Mouse (Mus musculus) midbrain, postnatal 0 days (tissue): ENCODE measurements around the gene Slc13a4. TPM values are rescaled to one million over a fixed set of nuclear protein-coding genes. Genes with fewer than 3 reads are reported as not detected.
A peak's percentile ranks its signal among the peaks of the same experiment; 100 is the strongest.

Experiments
- ATAC-seq: fragments of 200-750 bp; cut with Nextera tagmentation; 2 replicates; pipeline ENCODE4 v1.8.0; 2017; ENCODE audit warnings: moderate number of reproducible peaks, mild to moderate bottlenecking, moderate TSS enrichment, moderate library complexity; ENCODE audit not compliant: low FRiP score
- DNase-seq: peaks from one replicate; pipeline ENCODE4 v3.0.0-alpha.2; 2015; ENCODE audit warnings: low spot score
- H3K27ac ChIP-seq: fragments of 300-500 bp; sonication (generic); 2 replicates; pipeline ENCODE4 v1.5.1; 2014; ENCODE audit warnings: low read depth, mild to moderate bottlenecking, low read length, mixed read lengths
- H3K27me3 ChIP-seq: fragments of 300-500 bp; sonication (generic); 2 replicates; pipeline ENCODE4 v1.6.1; 2014; ENCODE audit warnings: low read length, control low read depth, mixed read lengths; ENCODE audit not compliant: insufficient read depth
- H3K36me3 ChIP-seq: fragments of 300-500 bp; sonication (generic); 2 replicates; pipeline ENCODE4 v1.6.1; 2014; ENCODE audit warnings: low read length, control low read depth, mixed read lengths; ENCODE audit not compliant: insufficient read depth
- H3K4me1 ChIP-seq: fragments of 300-500 bp; sonication (generic); 2 replicates; pipeline ENCODE4 v1.6.1; 2014; ENCODE audit warnings: mild to moderate bottlenecking, control low read depth, antibody characterized with exemption, low read length, mixed read lengths; ENCODE audit not compliant: insufficient read depth
- H3K4me2 ChIP-seq: fragments of 300-500 bp; sonication (generic); 2 replicates; pipeline ENCODE4 v1.6.1; 2014; ENCODE audit warnings: low read depth, mild to moderate bottlenecking, low read length, mixed read lengths; ENCODE audit not compliant: poor library complexity, severe bottlenecking
- H3K4me3 ChIP-seq: fragments of 300-500 bp; sonication (generic); 2 replicates; pipeline ENCODE4 v1.5.1; 2014; ENCODE audit warnings: low read depth, mild to moderate bottlenecking, low read length, moderate library complexity
- H3K9ac ChIP-seq: fragments of 300-500 bp; sonication (generic); replicated peaks from 2 replicates; pipeline ENCODE4 v1.6.1; 2014; ENCODE audit warnings: mild to moderate bottlenecking, low read length, moderate library complexity, mixed read lengths; ENCODE audit not compliant: poor library complexity, severe bottlenecking
- H3K9me3 ChIP-seq: fragments of 300-500 bp; sonication (generic); 2 replicates; pipeline ENCODE4 v1.6.1; 2016; ENCODE audit warnings: low read length, control low read depth
- CTCF ChIP-seq: IDR thresholded peaks from 2 replicates; pipeline ENCODE4 v1.5.1; 2016; ENCODE audit warnings: antibody characterized with exemption, mild to moderate bottlenecking
- WGBS: fragments of 180-500 bp; shearing (Covaris S2); extraction: QIAGEN DNeasy Blood & Tissue Kit; methylation state at CpG from one replicate; pipeline ENCODE4 v1.1.7; 2014; 5-methylcytosine and 5-hydroxymethylcytosine counted together
- polyA plus RNA-seq: library from polyadenylated mRNA; unstranded; fragments of >200 nt; fragmentation: Nextera tagmentation; extraction: Ambion mirVana; gene quantifications from 2 replicates; pipeline ENCODE4 v1.2.1, GENCODE M21; 2015
- total RNA-seq: library from RNA; depleted of rRNA; stranded (reverse); fragments of >200 nt; gene quantifications from 2 replicates; pipeline ENCODE4 v1.2.3, GENCODE M21; 2014

The Slc13a4 gene
- total and polyA plus RNA-seq, 2 experiments from 2014 or later: 13.6 to 17.2 TPM

DNA sequence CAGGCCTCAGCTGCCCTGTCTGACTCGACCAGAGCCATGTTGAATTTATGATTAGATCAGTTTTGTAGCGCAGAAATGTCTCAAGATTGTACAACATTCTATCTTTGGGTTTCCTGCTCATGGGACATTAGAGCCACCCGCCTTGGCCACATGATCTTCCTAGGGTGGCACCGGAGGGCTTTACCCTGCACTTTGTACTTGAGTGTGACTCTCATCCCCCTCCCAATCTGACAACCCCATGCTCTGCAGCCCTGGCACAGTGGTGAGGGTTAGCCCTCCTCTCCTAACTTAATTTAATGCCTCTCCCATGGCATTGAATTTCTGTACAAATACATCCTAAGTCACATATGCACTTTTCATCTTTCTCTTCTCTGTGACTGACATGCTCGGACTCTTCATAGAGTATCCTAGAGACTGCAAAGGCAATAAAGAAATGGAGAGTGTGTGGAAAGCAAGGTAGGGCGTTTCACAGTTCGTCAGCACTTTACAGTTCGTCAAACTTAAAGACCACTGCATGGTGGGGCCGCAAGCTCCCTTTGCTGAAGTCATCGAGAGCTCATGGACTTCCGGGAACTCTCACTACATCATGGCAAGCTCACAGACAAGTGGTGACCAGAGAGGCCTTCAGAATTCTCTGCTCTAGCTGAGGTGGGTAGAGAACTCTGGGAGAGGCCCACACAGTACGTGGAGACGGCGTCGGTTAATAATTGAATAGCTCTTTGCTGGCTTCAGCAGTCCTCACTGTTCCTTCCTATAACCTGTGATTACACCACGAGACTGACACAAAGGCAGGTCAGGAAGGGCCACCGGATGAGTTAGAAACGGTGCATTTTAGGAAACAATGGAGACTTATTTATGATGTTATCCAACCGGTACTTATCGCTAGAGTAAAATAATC, 35.8 kb downstream of the Slc13a4 start:
- no peaks in the 10 kb centered on the region for H3K27me3 ChIP-seq
- ATAC-seq (no peak), DNase-seq (no peak)
- no peak for TF ChIP-seq CTCF
- no peaks in the 10 kb centered on the region for H3K9me3 ChIP-seq
- no peak overlapping the region for H3K27ac ChIP-seq
- H3K4me2 ChIP-seq: no peak overlapping the region
- 87% methylated on average over 20 of the region's 20 CpGs for WGBS
- H3K9ac ChIP-seq: no peak overlapping the region
- H3K36me3 ChIP-seq: no peaks in the 10 kb centered on the region
- no peaks in the 10 kb centered on the region for H3K4me1 ChIP-seq
- no peak overlapping the region for H3K4me3 ChIP-seq

DNA sequence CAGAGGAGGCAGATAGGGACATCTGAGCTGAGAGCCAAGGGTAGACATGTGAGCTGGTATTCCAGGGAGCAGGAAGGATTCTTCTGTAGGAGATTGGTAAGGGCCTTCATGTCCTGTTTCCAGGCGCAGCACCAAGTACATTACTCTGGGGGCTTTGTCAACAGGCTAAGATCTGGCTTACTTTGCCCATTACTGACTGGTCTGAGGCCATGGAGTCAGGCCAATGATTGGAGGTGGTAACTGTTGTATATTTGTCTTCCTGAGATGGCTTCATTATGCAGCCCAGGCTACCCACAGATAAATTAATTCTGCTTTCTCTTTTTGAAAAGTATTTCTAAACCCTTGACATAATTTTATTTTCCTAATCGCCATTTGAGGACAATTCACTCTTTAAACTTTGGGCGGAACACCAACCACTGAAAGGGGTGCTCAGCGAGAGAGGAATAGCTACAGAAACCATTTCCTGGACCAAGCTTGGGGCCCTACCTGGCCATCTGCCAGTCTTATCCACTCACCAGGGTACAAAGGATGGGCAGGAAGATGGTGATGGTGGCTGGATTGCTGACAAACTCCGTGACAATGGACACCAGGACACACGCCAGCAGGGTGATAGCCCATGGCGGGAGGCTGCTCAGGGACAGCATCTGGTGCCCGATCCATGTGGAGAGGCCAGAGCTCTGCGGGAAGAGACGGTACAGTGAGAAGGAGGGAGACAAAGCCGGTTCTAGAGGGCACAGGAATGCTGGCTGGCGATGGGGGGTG, 36.7 kb downstream of the Slc13a4 start:
- no peak overlapping the region for H3K4me2 ChIP-seq
- DNase-seq: peak; percentile 56
- H3K27ac ChIP-seq: no peak overlapping the region
- no peaks in the 10 kb centered on the region for H3K27me3 ChIP-seq
- H3K36me3 ChIP-seq: no peaks in the 10 kb centered on the region
- no peaks in the 10 kb centered on the region for H3K9me3 ChIP-seq
- ATAC-seq: peak; percentile 27; the same call in 1 of the 2 replicates
- TF ChIP-seq CTCF: no peak
- WGBS: 69% methylated on average over 12 of the region's 12 CpGs
- no peaks in the 10 kb centered on the region for H3K4me1 ChIP-seq
- no peak overlapping the region for H3K9ac ChIP-seq
- no peak overlapping the region for H3K4me3 ChIP-seq

DNA sequence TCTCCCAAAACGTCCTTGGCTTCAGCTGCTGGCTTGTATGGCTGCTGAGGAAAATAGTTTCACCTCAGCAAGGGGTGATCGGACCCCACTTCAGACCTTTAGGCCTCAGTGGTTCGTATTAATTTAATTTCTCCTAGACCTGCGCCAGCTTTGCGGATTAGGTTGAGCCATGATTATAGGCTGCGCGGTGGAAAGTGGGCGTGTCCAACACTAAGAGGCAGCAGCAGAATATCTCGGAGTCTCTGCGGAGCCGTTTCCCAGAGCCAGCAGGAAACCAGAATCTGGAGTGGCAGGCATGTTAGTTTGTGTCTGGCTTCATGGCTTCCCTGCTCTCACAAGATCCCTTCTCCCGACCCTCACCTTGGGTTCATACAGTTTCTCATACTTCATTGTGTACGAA, 38.3 kb downstream of the Slc13a4 start:
- TF ChIP-seq CTCF: no peak
- H3K4me1 ChIP-seq: no peaks in the 10 kb centered on the region
- no peak overlapping the region for H3K27ac ChIP-seq
- H3K4me2 ChIP-seq: no peak overlapping the region
- DNase-seq (no peak), ATAC-seq (no peak)
- 77% methylated on average over 13 of the region's 13 CpGs for WGBS
- no peaks in the 10 kb centered on the region for H3K36me3 ChIP-seq
- no peak overlapping the region for H3K4me3 ChIP-seq
- no peaks in the 10 kb centered on the region for H3K9me3 ChIP-seq
- H3K9ac ChIP-seq: no peak overlapping the region
- H3K27me3 ChIP-seq: no peaks in the 10 kb centered on the region

DNA sequence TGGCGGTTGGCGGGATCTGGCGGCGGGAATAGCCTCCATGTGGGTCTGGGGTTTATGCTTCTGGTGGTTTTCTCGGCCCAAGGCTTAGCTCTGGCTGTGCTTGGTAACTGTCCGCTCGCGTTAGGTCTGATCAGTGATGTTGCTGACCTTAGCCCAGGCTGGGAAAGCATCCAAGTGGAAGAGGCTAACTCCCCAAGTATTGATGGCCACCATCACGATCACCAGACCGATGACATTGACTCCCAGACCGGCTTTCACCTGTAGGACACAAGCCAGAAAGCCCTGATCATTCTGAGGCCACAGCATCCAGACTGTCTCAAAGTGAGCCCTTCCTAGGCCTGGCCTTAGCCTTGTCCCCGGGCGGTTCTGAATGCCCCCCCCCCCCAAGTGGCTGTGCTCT, 39.2 kb downstream of the Slc13a4 start:
- H3K4me2 ChIP-seq: no peak overlapping the region
- no peak overlapping the region for H3K9ac ChIP-seq
- WGBS: 97% methylated on average over 11 of the region's 13 CpGs
- H3K4me1 ChIP-seq: no peaks in the 10 kb centered on the region
- TF ChIP-seq CTCF: no peak
- H3K4me3 ChIP-seq: no peak overlapping the region
- no peaks in the 10 kb centered on the region for H3K9me3 ChIP-seq
- no peaks in the 10 kb centered on the region for H3K27me3 ChIP-seq
- H3K36me3 ChIP-seq: no peaks in the 10 kb centered on the region
- DNase-seq (no peak), ATAC-seq (no peak)
- no peak overlapping the region for H3K27ac ChIP-seq

DNA sequence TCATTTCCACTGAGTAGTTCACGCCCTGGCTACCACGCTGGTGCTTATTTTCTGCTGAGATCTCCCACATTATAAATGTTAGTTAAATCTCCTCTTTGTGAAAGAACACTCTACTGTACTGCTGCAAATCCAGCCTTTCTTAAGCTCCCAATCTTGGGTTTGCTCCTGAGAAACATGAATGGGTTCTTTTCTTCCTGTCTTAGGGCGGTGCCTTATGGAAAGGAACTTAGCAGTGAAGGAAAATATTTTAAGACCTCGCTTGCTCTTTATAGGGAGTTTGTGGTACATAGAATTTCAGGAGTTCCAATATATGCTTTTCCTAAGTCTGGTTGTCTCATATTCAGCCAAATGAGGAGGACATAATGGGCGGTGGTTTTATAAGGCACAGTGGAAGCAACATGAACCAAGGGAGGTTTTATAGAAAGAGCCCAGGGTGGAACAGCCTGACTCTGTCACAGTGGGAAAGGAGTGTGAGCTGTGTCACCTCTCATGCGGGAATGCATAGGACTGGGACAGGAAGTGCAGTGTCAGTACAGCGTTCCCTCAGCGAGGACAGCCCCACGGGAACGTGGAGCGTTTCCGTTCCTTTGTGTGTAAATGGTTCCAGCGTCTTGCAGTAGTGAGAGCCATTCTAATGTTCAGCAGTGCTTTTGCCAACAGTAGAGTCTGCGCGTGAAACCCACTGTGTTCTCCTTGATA, 42.2 kb downstream of the Slc13a4 start:
- H3K9me3 ChIP-seq: no peaks in the 10 kb centered on the region
- H3K27ac ChIP-seq: no peak overlapping the region
- no peaks in the 10 kb centered on the region for H3K4me1 ChIP-seq
- no peaks in the 10 kb centered on the region for H3K27me3 ChIP-seq
- TF ChIP-seq CTCF: no peak
- no peak overlapping the region for H3K4me3 ChIP-seq
- peaks cover 5% of the 10 kb centered on the region; the same call in 1 of the 2 replicates for H3K36me3 ChIP-seq
- no peak for DNase-seq
- 89% methylated on average over 15 of the region's 15 CpGs for WGBS
- no peak for ATAC-seq
- H3K4me2 ChIP-seq: no peak overlapping the region
- no peak overlapping the region for H3K9ac ChIP-seq
